Mouse (Mus musculus): ENCODE measurements at regions not wholly inside any gene's neighbourhood (a gene's known extent, or its start where the extent isn't known, plus 50 kb on each side); places are given as distances from the start of the nearest gene placed in this dataset.

- H3K4me3 ChIP-seq (ENCODE audit: low read depth, low read length): no peak overlapping the region
- ATAC-seq (ENCODE audit: low read depth): no peak
- H3K27me3 ChIP-seq (ENCODE audit: control insufficient read depth, insufficient read depth, low read length): no peaks in the 10 kb centered on the region
- H3K9ac ChIP-seq (replicated peaks; ENCODE audit: low read depth, low read length): no peak overlapping the region
- 96% methylated on average over 1 of the region's 1 CpGs for WGBS
- no peak overlapping the region for H3K27ac ChIP-seq (ENCODE audit: low read depth, low read length)
- H3K4me2 ChIP-seq (ENCODE audit: low read depth, low read length): no peak overlapping the region
- no peaks in the 10 kb centered on the region for H3K4me1 ChIP-seq (ENCODE audit: control insufficient read depth, insufficient read depth, low read length)
- no peaks in the 10 kb centered on the region for H3K9me3 ChIP-seq (ENCODE audit: control insufficient read depth, low read length)
- H3K36me3 ChIP-seq (ENCODE audit: control insufficient read depth, insufficient read depth, low read length): no peaks in the 10 kb centered on the region
Observed at GRCm38 (mm10) chr1:163143113-163143512, 57.6 kb upstream of the Mroh9 start.

- no peak overlapping the region for H3K4me3 ChIP-seq (ENCODE audit: low read depth, low read length)
- H3K27me3 ChIP-seq (ENCODE audit: control insufficient read depth, insufficient read depth, low read length): no peaks in the 10 kb centered on the region
- H3K9ac ChIP-seq (replicated peaks; ENCODE audit: low read depth, low read length): no peak overlapping the region
- H3K36me3 ChIP-seq (ENCODE audit: control insufficient read depth, insufficient read depth, low read length): no peaks in the 10 kb centered on the region
- H3K4me1 ChIP-seq (ENCODE audit: control insufficient read depth, insufficient read depth, low read length): no peaks in the 10 kb centered on the region
- no peak overlapping the region for H3K4me2 ChIP-seq (ENCODE audit: low read depth, low read length)
- no peaks in the 10 kb centered on the region for H3K9me3 ChIP-seq (ENCODE audit: control insufficient read depth, low read length)
- H3K27ac ChIP-seq (ENCODE audit: low read depth, low read length): no peak overlapping the region
- WGBS: 91% methylated on average over 1 of the region's 1 CpGs
- ATAC-seq (ENCODE audit: low read depth): no peak
Observed at GRCm38 (mm10) chr1:163141471-163141870, 56.0 kb upstream of the Mroh9 start.

- no peak overlapping the region for H3K27ac ChIP-seq (ENCODE audit: low read depth, low read length)
- H3K4me1 ChIP-seq (ENCODE audit: control insufficient read depth, insufficient read depth, low read length): no peaks in the 10 kb centered on the region
- no peak overlapping the region for H3K4me2 ChIP-seq (ENCODE audit: low read depth, low read length)
- no peaks in the 10 kb centered on the region for H3K9me3 ChIP-seq (ENCODE audit: control insufficient read depth, low read length)
- H3K36me3 ChIP-seq (ENCODE audit: control insufficient read depth, insufficient read depth, low read length): no peaks in the 10 kb centered on the region
- WGBS: 58% methylated on average over 1 of the region's 1 CpGs
- no peak overlapping the region for H3K4me3 ChIP-seq (ENCODE audit: low read depth, low read length)
- no peak for ATAC-seq (ENCODE audit: low read depth)
- H3K27me3 ChIP-seq (ENCODE audit: control insufficient read depth, insufficient read depth, low read length): no peaks in the 10 kb centered on the region
- no peak overlapping the region for H3K9ac ChIP-seq (replicated peaks; ENCODE audit: low read depth, low read length)
Observed at GRCm38 (mm10) chr1:163138179-163138578, 52.7 kb upstream of the Mroh9 start.
